Mouse (Mus musculus) liver, adult 2 months (tissue): ENCODE results near the gene Mrpl47.

Source experiments
- CTCF ChIP-seq: fragments of 200-500 bp; IDR thresholded peaks from 2 replicates; pipeline ENCODE4 v1.5.1; 2011; ENCODE audit warnings: low read depth, low read length, control low read depth
- POLR2A ChIP-seq: fragments of 200-500 bp; IDR thresholded peaks from 2 replicates; pipeline ENCODE4 v1.6.1; 2011; ENCODE audit warnings: low read length, control low read depth; ENCODE audit not compliant: insufficient read depth; ENCODE audit errors: extremely low read depth

GRCm38 (mm10) chr3:32725951-32726350 is 11.5 kb downstream of the Mrpl47 start:
- no peak for TF ChIP-seq CTCF
- TF ChIP-seq POLR2A, result no peak
